Mouse (Mus musculus): Measurements from ENCODE around the gene Npc2.

Gene Npc2

GRCm38 (mm10) chr12:84772726-84773441 lies at the start of gene Npc2, which contains the start of gene Isca2:
Gene Npc2, minus strand, starts transcription at chr12:84773152.
Gene Isca2, plus strand, starts transcription at chr12:84773251.
- peak; percentile 98 for DNase-seq

DNA sequence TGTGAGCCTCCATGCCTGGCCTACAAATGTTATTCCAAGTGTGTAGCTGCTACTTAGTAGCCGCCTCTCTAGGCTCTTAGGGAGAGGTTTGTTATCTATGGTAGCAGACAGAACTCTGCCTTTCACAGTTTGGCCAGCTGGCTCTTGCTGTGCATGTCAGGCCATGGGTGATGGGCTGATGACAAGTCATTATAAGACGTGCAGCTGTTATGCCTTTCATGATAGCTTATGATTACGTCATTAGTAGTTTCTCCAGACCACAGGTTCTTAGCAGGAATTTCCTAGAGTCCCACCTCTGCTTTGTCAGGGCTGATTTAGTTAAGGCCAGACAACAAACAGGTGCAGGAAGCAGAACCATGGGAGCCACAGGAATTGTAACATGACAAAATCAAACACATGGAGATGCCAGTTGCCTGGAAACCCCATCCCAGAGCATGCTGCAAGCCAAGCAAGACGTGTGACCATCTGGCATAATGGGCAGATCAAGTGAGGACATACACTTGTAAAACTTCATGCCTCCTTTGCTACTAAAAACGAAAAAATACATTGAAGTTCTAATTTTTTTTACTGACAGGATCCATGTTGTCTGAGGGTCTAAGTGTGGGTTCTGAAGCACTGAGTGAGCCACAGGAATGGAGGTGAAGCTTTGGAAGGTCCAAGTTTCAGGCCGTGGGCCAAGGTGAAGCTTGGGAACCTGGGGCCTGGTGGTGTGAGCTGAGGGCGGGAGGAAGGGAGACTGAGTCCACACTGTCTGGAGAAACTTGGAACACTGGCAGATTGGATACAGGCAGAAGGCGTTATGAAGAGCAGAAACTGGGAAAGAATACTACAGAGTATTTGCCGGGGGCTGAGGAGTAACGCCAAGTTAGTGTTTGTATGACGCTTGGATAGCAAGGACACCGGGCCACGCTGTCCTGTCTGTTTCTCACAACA lies 46.5 kb upstream of the Npc2 start:
- DNase-seq: no peak

- DNase-seq: no peak
Observed at GRCm38 (mm10) chr12:84818496-84818895, 45.5 kb upstream of the Npc2 start.

GRCm38 (mm10) chr12:84814663-84815325 lies 41.8 kb upstream of the Npc2 start:
- DNase-seq: no peak

- DNase-seq: no peak
Observed at GRCm38 (mm10) chr12:84813773-84814172, 40.8 kb upstream of the Npc2 start.

DNA sequence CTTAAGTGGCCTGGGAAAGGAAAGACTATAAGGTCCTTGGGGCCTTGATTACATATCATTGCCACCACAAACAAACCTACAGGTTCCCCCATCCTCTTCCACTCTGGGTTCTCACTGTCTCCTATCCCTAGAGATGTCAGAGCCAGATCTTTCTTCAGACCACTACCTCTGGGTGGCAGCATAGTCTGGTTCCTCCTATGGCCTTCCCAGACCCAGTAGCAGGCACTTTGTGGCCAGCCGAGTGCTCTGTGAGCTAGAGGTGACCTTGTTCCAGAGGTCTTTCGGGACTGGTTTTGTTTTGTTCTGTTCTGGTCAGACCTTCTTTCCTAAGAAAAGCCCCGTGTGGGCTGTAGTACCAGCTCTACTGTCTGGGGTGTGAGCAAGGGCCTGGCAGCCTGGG lies 39.1 kb upstream of the Npc2 start:
- peak; percentile 47 for DNase-seq

- DNase-seq: peak; percentile 44
Observed at GRCm38 (mm10) chr12:84811510-84811909, 38.6 kb upstream of the Npc2 start.

- no peak for DNase-seq
Observed at GRCm38 (mm10) chr12:84810810-84811209, 37.9 kb upstream of the Npc2 start.

GRCm38 (mm10) chr12:84809033-84809432 lies 36.1 kb upstream of the Npc2 start:
- no peak for DNase-seq

GRCm38 (mm10) chr12:84807351-84807750 lies 34.4 kb upstream of the Npc2 start:
- DNase-seq: no peak

GRCm38 (mm10) chr12:84806726-84807125 lies 33.8 kb upstream of the Npc2 start:
- no peak for DNase-seq

GRCm38 (mm10) chr12:84806010-84806409 lies 33.1 kb upstream of the Npc2 start:
- no peak for DNase-seq

- peak; percentile 38 for DNase-seq
Observed at GRCm38 (mm10) chr12:84805228-84805842, 32.4 kb upstream of the Npc2 start.

DNA sequence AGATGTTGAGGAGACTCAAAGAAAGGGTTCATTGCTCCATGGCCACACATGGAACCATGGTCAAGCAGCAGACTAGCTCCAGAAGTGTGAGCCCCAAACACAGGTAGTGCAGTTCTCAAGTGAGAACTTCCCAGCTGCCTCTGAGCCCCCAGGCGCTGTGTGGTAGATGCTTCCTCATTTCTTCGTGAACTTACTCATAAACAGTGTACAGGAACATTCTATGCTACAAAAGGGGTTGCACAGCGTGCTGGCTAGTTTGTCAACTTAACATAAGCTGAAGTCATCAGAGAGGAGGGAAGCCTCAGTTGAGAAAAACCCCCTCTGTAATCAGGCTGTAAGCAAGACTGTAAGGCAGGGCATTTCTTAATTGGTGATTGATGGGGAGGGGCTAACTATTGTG lies 29.7 kb upstream of the Npc2 start:
- DNase-seq: no peak

DNA sequence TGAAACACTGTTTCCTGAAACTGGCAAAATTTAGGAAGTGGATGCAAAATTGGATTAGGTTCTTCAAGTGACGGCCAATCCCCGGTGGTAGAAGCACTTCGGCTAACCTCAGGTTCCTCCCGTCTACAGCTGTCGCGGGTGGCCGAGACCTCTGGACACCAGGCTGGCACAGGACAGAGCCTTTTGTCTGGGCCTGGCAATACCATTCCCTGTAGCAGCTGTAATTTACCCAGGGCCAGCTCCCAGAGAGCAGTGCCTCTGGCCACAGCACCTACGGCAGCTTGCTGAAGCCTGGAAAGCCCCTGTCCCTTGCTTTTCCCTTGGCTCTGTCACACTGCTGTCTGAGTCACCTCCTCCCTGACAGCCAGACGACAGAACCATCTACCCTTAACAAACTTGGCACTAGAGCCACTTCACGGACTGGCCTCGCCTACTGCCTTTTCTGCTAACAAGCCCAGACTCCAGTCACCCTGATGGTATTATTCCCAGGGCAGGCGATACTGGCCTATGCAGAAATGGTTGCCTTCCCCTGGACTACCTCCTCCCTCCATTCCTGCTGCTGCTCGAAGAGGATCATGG lies 28.7 kb upstream of the Npc2 start:
- no peak for DNase-seq

DNA sequence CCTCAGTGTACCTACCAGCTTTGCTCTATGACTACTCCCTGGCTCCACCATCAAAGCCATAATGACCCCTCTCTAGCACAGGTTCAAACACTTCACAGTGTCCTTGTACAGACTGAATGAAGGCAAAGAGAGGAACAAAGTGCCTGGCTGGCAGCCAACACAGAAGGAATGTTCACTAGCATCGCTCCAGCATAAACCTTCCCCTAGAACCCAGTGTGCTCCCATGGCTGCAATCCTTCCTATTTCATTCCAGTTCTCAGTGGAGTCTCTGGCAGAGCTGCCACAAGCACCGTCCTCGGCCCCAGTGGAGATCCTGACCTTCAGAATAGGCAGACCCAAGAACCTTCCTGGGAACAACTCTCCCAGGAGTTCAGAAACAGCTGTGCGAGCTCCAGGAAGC lies 27.5 kb upstream of the Npc2 start:
- peak; percentile 51 for DNase-seq

- DNase-seq: no peak
Observed at GRCm38 (mm10) chr12:84799086-84799485, 26.1 kb upstream of the Npc2 start.

- no peak for DNase-seq
Observed at GRCm38 (mm10) chr12:84794647-84795046, 21.7 kb upstream of the Npc2 start.

- DNase-seq: no peak
Observed at GRCm38 (mm10) chr12:84792629-84793028, 19.7 kb upstream of the Npc2 start.

GRCm38 (mm10) chr12:84790853-84791252 lies 17.9 kb upstream of the Npc2 start:
- no peak for DNase-seq

DNA sequence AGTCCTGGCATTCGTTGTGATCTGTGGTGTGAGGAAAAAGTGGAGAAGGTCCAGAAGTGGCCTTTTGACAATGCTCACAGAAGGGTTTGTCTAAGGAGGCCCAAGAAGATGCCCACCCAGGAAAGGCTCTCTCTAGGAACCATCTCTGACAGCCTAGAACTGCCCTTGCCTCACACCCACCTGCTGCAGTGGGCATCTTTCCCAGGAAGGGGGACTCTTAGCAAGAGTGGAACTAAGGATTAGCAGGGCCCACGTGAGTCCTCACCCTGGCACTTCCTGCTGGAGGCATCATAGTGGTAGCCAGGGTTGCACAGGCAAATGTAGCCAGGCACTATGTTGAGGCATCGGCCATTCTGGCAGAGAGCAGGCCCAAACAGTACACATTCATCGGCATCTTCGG lies 13.1 kb upstream of the Npc2 start:
- DNase-seq: no peak

- peak; percentile 94 for DNase-seq
Observed at GRCm38 (mm10) chr12:84784604-84785381, 11.8 kb upstream of the Npc2 start.
